Mouse (Mus musculus) bone marrow, adult 2 months (tissue): Measurements from ENCODE around the gene Inka1. TPM values are rescaled to one million over a fixed set of nuclear protein-coding genes. Genes with fewer than 3 reads are reported as not detected.

Experiments used
- H3K27ac ChIP-seq: fragments of 200-500 bp; 2 replicates; pipeline ENCODE4 v1.5.1; 2012; ENCODE audit warnings: low read depth, mild to moderate bottlenecking, control low read depth, inconsistent platforms, low read length; ENCODE audit not compliant: control insufficient read depth, poor library complexity, insufficient read depth
- H3K4me1 ChIP-seq: fragments of 200-500 bp; 2 replicates; pipeline ENCODE4 v1.6.1; 2011; ENCODE audit warnings: low read length; ENCODE audit not compliant: control insufficient read depth, insufficient read depth
- H3K4me3 ChIP-seq: fragments of 200-500 bp; replicated peaks from 2 replicates; pipeline ENCODE3; 2011; ENCODE audit warnings: mild to moderate bottlenecking, low read depth, low read length, control low read depth; ENCODE audit not compliant: control insufficient read depth
- CTCF ChIP-seq: fragments of 200-500 bp; IDR thresholded peaks from 2 replicates; pipeline ENCODE4 v1.5.1; 2011; ENCODE audit warnings: low read length, control low read depth; ENCODE audit not compliant: control insufficient read depth, insufficient read depth
- POLR2A ChIP-seq: fragments of 200-500 bp; IDR thresholded peaks from 2 replicates; pipeline ENCODE4 v1.6.1; 2011; ENCODE audit warnings: low read depth, mild to moderate bottlenecking, control low read depth, low read length, borderline replicate concordance; ENCODE audit not compliant: control insufficient read depth
- WGBS: fragments of 180-500 bp; shearing (Covaris S2); methylation state at CpG from one replicate; pipeline ENCODE4 v1.1.7; 2018; 5-methylcytosine and 5-hydroxymethylcytosine counted together
- polyA plus RNA-seq: library from polyadenylated mRNA; stranded (reverse); fragments of >200 nt; gene quantifications from 2 replicates; pipeline ENCODE4 v1.2.4, GENCODE M21; 2011; ENCODE audit warnings: low replicate concordance; ENCODE audit not compliant: missing spikeins, insufficient read depth, insufficient read length

The Inka1 gene
- polyA plus RNA-seq, 1 experiment = 32.3 TPM

DNA sequence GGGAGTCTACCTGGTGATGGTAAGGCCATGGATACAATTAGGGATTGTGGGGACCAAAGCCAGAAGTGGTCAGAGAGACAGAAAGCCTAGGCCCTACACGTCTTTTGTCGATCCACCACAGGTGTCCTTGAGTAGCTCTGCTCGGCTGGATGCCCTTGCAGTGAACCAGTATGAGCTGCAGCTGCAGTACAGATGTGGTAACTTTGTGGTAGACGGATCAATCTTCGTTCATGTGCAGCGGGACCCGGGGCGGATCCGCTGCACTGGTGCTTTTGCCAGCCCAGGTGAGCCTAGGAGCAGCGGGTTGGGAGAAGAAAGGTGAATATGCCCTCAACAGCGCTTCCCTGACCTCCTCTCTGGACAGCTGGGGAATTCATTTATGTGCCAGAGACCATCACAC, 7.3 kb upstream of the Inka1 start:
- TF ChIP-seq POLR2A (no peak), CTCF (no peak)
- Histone ChIP-seq H3K4me1 (no peaks in the 10 kb centered on the region), H3K27ac (no peak overlapping the region), H3K4me3 (no peak overlapping the region)
- WGBS = 83% methylated on average over 11 of the region's 11 CpGs

DNA sequence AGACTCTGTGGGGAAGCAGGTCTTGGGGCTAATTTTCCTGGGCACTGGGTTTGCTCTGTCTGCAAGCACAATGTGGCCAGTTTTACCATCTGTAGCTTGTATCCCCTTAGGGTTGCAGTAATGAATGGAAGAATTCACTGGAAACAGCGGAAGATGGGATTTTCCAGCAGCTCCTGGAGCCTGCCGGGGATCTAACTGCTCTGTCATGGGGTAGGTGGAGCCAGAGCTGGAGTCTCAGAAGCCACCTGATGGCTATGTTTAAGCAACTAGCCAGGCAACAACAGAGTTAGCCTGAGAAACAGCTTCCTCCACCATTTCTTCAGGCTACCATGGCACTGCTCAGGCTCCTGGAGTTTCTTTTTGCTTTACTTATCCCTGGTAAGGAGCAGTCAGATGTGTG, 6.5 kb upstream of the Inka1 start, which contains the start of gene Cdhr4:
TSS of gene Cdhr4 (plus strand) at position 301 of the 400 bp plus-strand sequence.
- Histone ChIP-seq H3K4me3 (no peak within 1 kb of the TSS), H3K4me1 (no peaks in the 10 kb centered on the region), H3K27ac (no peak within 1 kb of the TSS)
- TF ChIP-seq POLR2A = no peak
- TF ChIP-seq CTCF = no peak
- WGBS = 69% methylated on average over 2 of the region's 2 CpGs

- H3K4me3 ChIP-seq = no peak overlapping the region
- H3K27ac ChIP-seq = no peak overlapping the region
- H3K4me1 ChIP-seq = peaks cover 10% of the 10 kb centered on the region
- WGBS = 55% methylated on average over 3 of the region's 3 CpGs
- no peak for TF ChIP-seq POLR2A
- TF ChIP-seq CTCF = no peak
Measured at GRCm38 (mm10) chr9:107987950-107988349, 2.3 kb upstream of the Inka1 start.

- peak overlapping the region; percentile 24 for H3K4me3 ChIP-seq
- peaks cover 17% of the 10 kb centered on the region for H3K4me1 ChIP-seq
- H3K27ac ChIP-seq = no peak overlapping the region
- WGBS = under 1% methylated on average over 18 of the region's 18 CpGs
- TF ChIP-seq POLR2A = no peak
- TF ChIP-seq CTCF = peak; percentile 97
Measured at GRCm38 (mm10) chr9:107986376-107986775, 697 bp upstream of the Inka1 start.

- peaks cover 23% of the 10 kb centered on the region for H3K4me1 ChIP-seq
Measured at GRCm38 (mm10) chr9:107984754-107985055, 974 bp downstream of the Inka1 start.

DNA sequence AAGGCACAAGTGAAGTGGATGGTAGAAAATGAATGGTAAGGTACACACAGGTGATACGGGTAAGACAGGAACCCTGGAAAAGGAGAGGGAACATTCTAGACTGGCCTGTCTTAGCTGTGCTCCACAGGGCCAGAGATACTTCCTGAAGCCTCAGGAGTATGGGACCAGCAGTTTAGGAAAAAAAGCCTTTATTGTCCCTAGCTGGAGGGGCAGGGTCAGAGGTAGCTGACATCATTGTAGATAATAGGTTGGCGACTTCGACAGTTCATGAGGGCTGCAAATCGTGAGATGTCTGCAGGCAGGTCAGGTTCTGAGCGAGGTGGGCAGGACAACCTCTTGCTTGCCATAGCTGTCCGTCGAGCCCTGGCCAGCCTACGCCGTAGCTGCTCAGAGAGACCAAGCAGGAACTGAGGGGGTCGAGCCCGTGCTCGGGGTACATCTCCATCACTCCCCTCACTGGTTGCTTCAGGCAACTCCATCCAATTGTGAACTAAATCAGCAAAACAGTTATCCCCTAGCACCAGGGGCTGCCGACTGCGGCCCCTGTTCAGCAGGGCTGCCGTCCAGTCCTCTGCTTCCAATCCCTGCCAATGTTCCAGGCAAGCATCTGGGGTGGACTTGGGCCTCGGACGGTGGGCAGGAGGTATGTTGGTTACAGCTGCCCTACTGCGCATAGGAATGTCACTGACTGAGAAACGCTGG, 1.5 kb downstream of the Inka1 start:
- Histone ChIP-seq H3K27ac (peak overlapping the region; percentile 90), H3K4me3 (peak overlapping the region; percentile 90), H3K4me1 (peaks cover 24% of the 10 kb centered on the region)
- 18% methylated on average over 19 of the region's 19 CpGs for WGBS
- TF ChIP-seq CTCF (no peak), POLR2A (0 out of 2 replicates have a peak, but pooled peaks have one; percentile 7)

More at GRCm38 (mm10) chr9:107984754-107985055, 974 bp downstream of the Inka1 start:
- peak overlapping the region; percentile 90 for H3K4me3 ChIP-seq
- peak overlapping the region; percentile 90 for H3K27ac ChIP-seq
- TF ChIP-seq CTCF = no peak
- no peak for TF ChIP-seq POLR2A
- WGBS = 10% methylated on average over 9 of the region's 9 CpGs

- 14% methylated on average over 4 of the region's 4 CpGs for WGBS
- Histone ChIP-seq H3K4me1 (peaks cover 24% of the 10 kb centered on the region), H3K4me3 (peak overlapping the region; percentile 27), H3K27ac (peak overlapping the region; percentile 70)
- TF ChIP-seq CTCF = no peak
- TF ChIP-seq POLR2A = peak; percentile 31; the same call in 1 of the 2 replicates
Measured at GRCm38 (mm10) chr9:107983421-107983890, 2.2 kb downstream of the Inka1 start.

GRCm38 (mm10) chr9:107982681-107983346, 2.9 kb downstream of the Inka1 start, which contains the start of gene Gm20661:
TSS of gene Gm20661 (plus strand) at chr9:107983058.
- TF ChIP-seq POLR2A (peak; percentile 25; the same call in 1 of the 2 replicates), CTCF (no peak)
- H3K4me3 ChIP-seq = peak within 1 kb of the TSS; percentile 27
- H3K27ac ChIP-seq = peak within 1 kb of the TSS; percentile 70
- H3K4me1 ChIP-seq = peaks cover 24% of the 10 kb centered on the region
- WGBS = 3% methylated on average over 14 of the region's 14 CpGs
